Mouse (Mus musculus): ENCODE measurements at regions not wholly inside any gene's neighbourhood (a gene's known extent, or its start where the extent isn't known, plus 50 kb on each side); places are given as distances from the start of the nearest gene placed in this dataset.

GRCm38 (mm10) chr13:51930931-51931330, 84.5 kb downstream of the Gadd45g start:
- no peak for DNase-seq (ENCODE audit: low spot score)

GRCm38 (mm10) chr13:51935827-51936226, 89.3 kb downstream of the Gadd45g start:
- DNase-seq (ENCODE audit: low spot score), result no peak

GRCm38 (mm10) chr13:51936441-51936840, 90.0 kb downstream of the Gadd45g start:
- no peak for DNase-seq (ENCODE audit: low spot score)

GRCm38 (mm10) chr13:51937898-51938297, 91.4 kb downstream of the Gadd45g start:
- DNase-seq (ENCODE audit: low spot score), result no peak

GRCm38 (mm10) chr13:51939262-51939661, 92.8 kb downstream of the Gadd45g start:
- DNase-seq (ENCODE audit: low spot score), result no peak

- DNase-seq (ENCODE audit: low spot score), result no peak
These were observed 93.2 kb downstream of the Gadd45g start for GRCm38 (mm10) chr13:51939715-51940114.

GRCm38 (mm10) chr13:51946171-51946570, 99.7 kb downstream of the Gadd45g start:
- DNase-seq (ENCODE audit: low spot score), result no peak

GRCm38 (mm10) chr13:51948896-51949295, 102.4 kb downstream of the Gadd45g start:
- peak; percentile 58 for DNase-seq (ENCODE audit: low spot score)

GRCm38 (mm10) chr13:51951506-51952038, 105.1 kb downstream of the Gadd45g start:
- no peak for DNase-seq (ENCODE audit: low spot score)

GRCm38 (mm10) chr13:51953084-51953483, 106.6 kb downstream of the Gadd45g start:
- no peak for DNase-seq (ENCODE audit: low spot score)

- no peak for DNase-seq (ENCODE audit: low spot score)
These were observed 107.1 kb downstream of the Gadd45g start for GRCm38 (mm10) chr13:51953569-51953968.

- no peak for DNase-seq (ENCODE audit: low spot score)
These were observed 110.6 kb downstream of the Gadd45g start for GRCm38 (mm10) chr13:51957101-51957500.

- DNase-seq (ENCODE audit: low spot score), result no peak
These were observed 113.1 kb downstream of the Gadd45g start for GRCm38 (mm10) chr13:51959591-51959990.

- no peak for DNase-seq (ENCODE audit: low spot score)
These were observed 113.8 kb downstream of the Gadd45g start for GRCm38 (mm10) chr13:51960262-51960661.

- DNase-seq (ENCODE audit: low spot score), result no peak
These were observed 115.7 kb downstream of the Gadd45g start for GRCm38 (mm10) chr13:51962191-51962611.

- no peak for DNase-seq (ENCODE audit: low spot score)
These were observed 116.2 kb downstream of the Gadd45g start for GRCm38 (mm10) chr13:51962676-51963075.

- DNase-seq (ENCODE audit: low spot score), result no peak
These were observed 117.5 kb downstream of the Gadd45g start for GRCm38 (mm10) chr13:51963966-51964365.

- no peak for DNase-seq (ENCODE audit: low spot score)
These were observed 117.9 kb downstream of the Gadd45g start for GRCm38 (mm10) chr13:51964416-51964815.

- DNase-seq (ENCODE audit: low spot score), result no peak
These were observed 118.4 kb downstream of the Gadd45g start for GRCm38 (mm10) chr13:51964921-51965320.

GRCm38 (mm10) chr13:51968103-51968502, 121.6 kb downstream of the Gadd45g start:
- no peak for DNase-seq (ENCODE audit: low spot score)

GRCm38 (mm10) chr13:51968796-51969195, 122.3 kb downstream of the Gadd45g start:
- DNase-seq (ENCODE audit: low spot score), result no peak

GRCm38 (mm10) chr13:51970051-51970450, 123.6 kb downstream of the Gadd45g start:
- no peak for DNase-seq (ENCODE audit: low spot score)

GRCm38 (mm10) chr13:51972656-51973310, 126.3 kb downstream of the Gadd45g start:
- DNase-seq (ENCODE audit: low spot score), result no peak

GRCm38 (mm10) chr13:51973461-51973860, 127.0 kb downstream of the Gadd45g start:
- no peak for DNase-seq (ENCODE audit: low spot score)

Data from testis, postnatal 10 days (tissue).